Mouse (Mus musculus) erythroblast, embryonic 14.5 days (primary cell): ENCODE measurements around the gene Diablo. TPM values are rescaled to one million over a fixed set of nuclear protein-coding genes. Genes with fewer than 3 reads are reported as not detected.
"Not testable (repeated sequence)": the region's sequence is repeated elsewhere in the genome, so short reads cannot be mapped to it uniquely, and the experiment has no call there.

Experiments
- H3K27me3 ChIP-seq: 2 replicates; pipeline ENCODE4 v1.6.1; 2012; ENCODE audit warnings: inconsistent platforms; ENCODE audit not compliant: control insufficient read depth
- H3K36me3 ChIP-seq: 2 replicates; pipeline ENCODE4 v1.6.1; 2012; ENCODE audit warnings: mild to moderate bottlenecking, inconsistent platforms; ENCODE audit not compliant: control insufficient read depth
- H3K4me1 ChIP-seq: 2 replicates; pipeline ENCODE4 v1.6.1; 2012; ENCODE audit warnings: inconsistent platforms; ENCODE audit not compliant: control insufficient read depth
- H3K4me3 ChIP-seq: replicated peaks from 2 replicates; pipeline ENCODE3; 2012; ENCODE audit warnings: moderate library complexity, mild to moderate bottlenecking, inconsistent platforms
- H3K9me3 ChIP-seq: 2 replicates; pipeline ENCODE4 v1.6.1; 2012; ENCODE audit warnings: low read length, inconsistent platforms, mixed read lengths; ENCODE audit not compliant: control insufficient read depth
- GATA1 ChIP-seq: IDR thresholded peaks from 2 replicates; pipeline ENCODE4 v1.6.1; 2012; ENCODE audit warnings: low read length, inconsistent platforms, mixed read lengths
- TAL1 ChIP-seq: IDR thresholded peaks from 3 replicates; pipeline ENCODE4 v1.6.1; 2012; ENCODE audit warnings: low read length, inconsistent platforms, mixed read lengths
- polyA plus RNA-seq: library from polyadenylated mRNA; stranded (reverse); fragments of >175 nt; gene quantifications from 2 replicates; pipeline ENCODE4 v1.2.3, GENCODE M21; 2012

Diablo gene
- polyA plus RNA-seq, 1 experiment: 0.62 TPM

- H3K9me3 ChIP-seq: no peaks in the 10 kb centered on the region
- peaks cover 11% of the 10 kb centered on the region for H3K4me1 ChIP-seq
- H3K4me3 ChIP-seq: no peak overlapping the region
- peaks cover 61% of the 10 kb centered on the region for H3K36me3 ChIP-seq
- no peaks in the 10 kb centered on the region for H3K27me3 ChIP-seq
- TF ChIP-seq GATA1 (no peak), TAL1 (no peak)
Observed at GRCm38 (mm10) chr5:123528641-123529040, 4.7 kb upstream of the Diablo start.

GRCm38 (mm10) chr5:123525916-123526495 lies 2.0 kb upstream of the Diablo start:
- Histone ChIP-seq H3K27me3 (no peaks in the 10 kb centered on the region), H3K36me3 (peaks cover 35% of the 10 kb centered on the region), H3K4me1 (peaks cover 32% of the 10 kb centered on the region), H3K9me3 (no peaks in the 10 kb centered on the region), H3K4me3 (no peak overlapping the region)
- TF ChIP-seq TAL1 (no peak), GATA1 (no peak)

DNA sequence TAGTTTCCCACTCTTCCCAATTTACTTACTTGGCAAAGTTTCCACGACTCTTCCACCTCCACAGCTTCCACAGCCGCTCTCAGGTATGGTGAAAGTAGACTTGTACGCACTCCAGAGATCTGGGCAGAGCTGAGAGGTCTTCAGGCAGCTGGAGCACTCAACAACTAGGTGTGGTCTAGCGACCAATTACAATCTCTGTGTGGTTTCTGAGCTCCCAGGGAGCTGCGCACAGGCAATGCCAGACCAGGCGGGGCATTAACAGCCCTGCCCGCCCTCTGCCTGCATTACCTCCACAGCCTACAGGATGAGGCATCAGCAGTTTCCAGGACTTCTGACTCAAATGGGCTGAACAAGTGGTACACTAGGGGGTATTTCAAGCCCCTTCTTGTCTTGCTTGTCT lies 1.3 kb upstream of the Diablo start, which contains the start of gene Gm49027:
Gene Gm49027 (minus strand): TSS at position 208 of the 400 bp plus-strand sequence.
- H3K4me1 ChIP-seq: peaks cover 32% of the 10 kb centered on the region
- H3K9me3 ChIP-seq: no peaks in the 10 kb centered on the region
- peaks cover 28% of the 10 kb centered on the region for H3K36me3 ChIP-seq
- H3K27me3 ChIP-seq: no peaks in the 10 kb centered on the region
- TF ChIP-seq TAL1 (no peak), GATA1 (no peak)
- peak within 1 kb of the TSS; percentile 95 for H3K4me3 ChIP-seq

DNA sequence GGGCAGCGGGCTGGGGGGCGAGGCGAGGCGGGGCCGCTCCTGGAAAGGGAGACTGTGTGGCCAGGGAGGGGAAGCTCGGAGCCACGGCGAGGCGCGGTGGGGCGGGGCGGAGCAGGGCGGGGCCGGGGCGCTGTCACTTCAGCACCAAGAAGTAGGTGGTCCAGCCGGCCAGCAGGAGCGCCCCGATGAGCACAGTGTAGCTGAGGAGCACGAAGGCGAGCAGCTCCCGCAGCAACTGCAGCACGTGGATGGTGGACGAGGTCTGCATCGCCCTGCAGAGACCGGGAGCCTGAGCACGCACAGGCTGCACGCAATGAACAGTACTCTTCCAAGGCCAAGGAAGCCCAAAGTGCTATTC lies 396 bp upstream of the Diablo start:
- peaks cover 32% of the 10 kb centered on the region for H3K4me1 ChIP-seq
- H3K27me3 ChIP-seq: no peaks in the 10 kb centered on the region
- H3K9me3 ChIP-seq: no peaks in the 10 kb centered on the region
- peaks cover 24% of the 10 kb centered on the region for H3K36me3 ChIP-seq
- H3K4me3 ChIP-seq: peak overlapping the region; percentile 95
- TF ChIP-seq TAL1 (no peak), GATA1 (no peak)

- Histone ChIP-seq H3K27me3 (no peaks in the 10 kb centered on the region), H3K36me3 (peaks cover 25% of the 10 kb centered on the region), H3K4me3 (no peak overlapping the region), H3K4me1 (peaks cover 32% of the 10 kb centered on the region), H3K9me3 (no peaks in the 10 kb centered on the region)
- TF ChIP-seq TAL1: no peak
- no peak for TF ChIP-seq GATA1
Observed at GRCm38 (mm10) chr5:123522166-123522565, 1.8 kb downstream of the Diablo start.

GRCm38 (mm10) chr5:123521621-123522020 lies 2.4 kb downstream of the Diablo start:
- TF ChIP-seq TAL1 (no peak), GATA1 (no peak)
- H3K36me3 ChIP-seq: peaks cover 30% of the 10 kb centered on the region

DNA sequence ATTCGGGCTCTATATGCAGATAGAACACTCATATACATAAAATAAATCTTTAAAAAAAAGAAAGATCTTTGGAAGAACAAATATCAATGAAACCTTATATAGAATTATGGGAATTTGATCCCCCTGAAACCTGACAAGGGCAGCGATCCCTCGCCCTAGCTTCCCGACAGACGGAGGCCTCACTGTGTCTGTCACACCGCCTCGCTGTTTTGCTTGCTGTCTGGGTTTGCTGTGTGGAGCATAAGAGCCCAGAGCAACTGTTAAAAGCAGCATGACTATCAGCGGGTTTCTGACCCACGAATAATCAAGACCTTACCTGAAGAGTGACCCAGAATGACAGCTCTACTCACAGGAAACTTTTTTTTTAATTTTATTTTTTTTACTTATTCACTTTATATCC lies 3.3 kb downstream of the Diablo start:
- TF ChIP-seq TAL1: no peak
- TF ChIP-seq GATA1: no peak
- Histone ChIP-seq H3K27me3 (no peaks in the 10 kb centered on the region), H3K4me3 (no peak overlapping the region), H3K9me3 (no peaks in the 10 kb centered on the region), H3K36me3 (peaks cover 39% of the 10 kb centered on the region), H3K4me1 (peaks cover 32% of the 10 kb centered on the region)

More at GRCm38 (mm10) chr5:123521621-123522020, 2.4 kb downstream of the Diablo start:
- no peaks in the 10 kb centered on the region for H3K27me3 ChIP-seq
- H3K4me1 ChIP-seq: peaks cover 32% of the 10 kb centered on the region
- no peak overlapping the region for H3K4me3 ChIP-seq
- no peaks in the 10 kb centered on the region for H3K9me3 ChIP-seq

DNA sequence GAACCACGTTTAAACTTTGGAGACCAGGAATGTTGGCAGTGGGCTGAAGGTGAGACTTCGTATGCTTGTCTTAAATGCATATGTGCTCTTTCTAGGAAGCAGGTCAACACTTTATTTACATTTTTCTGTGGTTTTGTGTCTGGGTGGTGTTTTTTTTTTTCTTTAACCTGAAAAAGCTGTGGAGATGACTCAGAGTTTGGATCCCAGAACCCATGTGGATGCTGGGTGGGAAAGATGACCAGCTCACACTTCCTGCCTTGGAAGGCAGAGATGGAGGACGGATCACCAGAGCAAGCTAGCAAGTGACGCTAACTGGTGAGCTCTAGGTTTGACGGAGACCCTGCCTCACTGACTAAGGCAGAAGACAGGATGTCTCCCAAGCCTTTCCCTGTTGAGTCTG lies 9.1 kb downstream of the Diablo start:
- peaks cover 14% of the 10 kb centered on the region for H3K4me1 ChIP-seq
- peaks cover 7% of the 10 kb centered on the region for H3K27me3 ChIP-seq
- no peak overlapping the region for H3K4me3 ChIP-seq
- no peak for TF ChIP-seq TAL1
- TF ChIP-seq GATA1: no peak
- peaks cover 59% of the 10 kb centered on the region for H3K36me3 ChIP-seq
- no peaks in the 10 kb centered on the region for H3K9me3 ChIP-seq

GRCm38 (mm10) chr5:123512102-123512501 lies 11.9 kb downstream of the Diablo start:
- no peak for TF ChIP-seq TAL1
- no peak for TF ChIP-seq GATA1

GRCm38 (mm10) chr5:123511426-123511825 lies 12.6 kb downstream of the Diablo start:
- H3K4me3 ChIP-seq, H3K9me3 ChIP-seq: not testable (repeated sequence)
- Histone ChIP-seq H3K36me3 (peaks cover 28% of the 10 kb centered on the region), H3K27me3 (peaks cover 41% of the 10 kb centered on the region), H3K4me1 (peaks cover 28% of the 10 kb centered on the region)

More at GRCm38 (mm10) chr5:123512102-123512501, 11.9 kb downstream of the Diablo start:
- H3K9me3 ChIP-seq: no peaks in the 10 kb centered on the region
- H3K36me3 ChIP-seq: peaks cover 35% of the 10 kb centered on the region
- H3K4me1 ChIP-seq: peaks cover 28% of the 10 kb centered on the region
- no peak overlapping the region for H3K4me3 ChIP-seq
- peaks cover 34% of the 10 kb centered on the region for H3K27me3 ChIP-seq
